Mouse (Mus musculus): ENCODE data around the gene Camk2d. TPM values are rescaled to one million over a fixed set of nuclear protein-coding genes. Genes with fewer than 3 reads are reported as not detected.

The Camk2d gene
- polyA plus RNA-seq, 1 experiment from 2014 or later = 15.4 TPM

DNA sequence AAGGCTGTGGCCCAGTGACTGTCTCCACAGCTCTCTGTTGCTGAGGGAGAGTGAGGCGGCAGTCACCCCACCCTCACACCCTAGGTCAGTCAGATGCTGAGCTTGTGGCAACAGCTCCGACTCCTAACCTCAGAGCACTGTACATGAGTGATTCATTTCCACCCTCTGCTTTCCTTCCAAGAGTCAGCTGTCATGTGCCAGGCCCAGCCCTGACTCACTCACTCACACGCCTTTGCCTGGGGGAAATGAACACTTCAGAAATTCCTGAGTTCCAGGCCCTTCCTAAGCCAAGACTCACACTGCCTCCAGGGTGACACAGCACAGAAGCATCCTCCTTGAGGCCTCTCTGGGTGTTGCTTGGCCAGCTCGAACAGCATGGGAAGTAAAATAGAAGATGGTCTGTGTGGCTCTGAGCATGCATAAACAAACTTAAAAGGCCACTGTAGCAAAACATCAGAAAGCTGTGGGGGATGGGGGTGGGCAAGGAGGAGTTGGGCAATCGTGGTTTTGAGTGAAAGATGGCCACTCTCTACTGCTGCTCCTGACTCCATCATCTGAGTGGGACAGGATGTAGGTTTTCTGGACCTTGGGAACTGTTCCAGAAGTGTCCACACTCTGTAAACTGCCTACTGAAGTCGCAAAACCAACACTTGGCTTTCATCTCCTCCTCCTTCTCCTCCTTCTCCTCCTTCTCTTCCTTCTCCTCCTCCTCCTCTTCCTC, 235.5 kb downstream of the Camk2d start:
- no peaks in the 10 kb centered on the region for H3K36me3 ChIP-seq (ENCODE audit: control insufficient read depth, insufficient read depth, low read length)
- no peaks in the 10 kb centered on the region for H3K9me3 ChIP-seq (ENCODE audit: control insufficient read depth, low read length)
- H3K9ac ChIP-seq (ENCODE audit: low read length) = no peak overlapping the region
- ATAC-seq (ENCODE audit: insufficient number of reproducible peaks, low FRiP score, low TSS enrichment, low read depth) (no peak), DNase-seq (ENCODE audit: low spot score) (no peak)
- no peak overlapping the region for H3K4me3 ChIP-seq (ENCODE audit: low read depth, low read length)
- no peak overlapping the region for H3K27ac ChIP-seq (replicated peaks; ENCODE audit: low read depth, low read length)
- 59% methylated on average over 6 of the region's 6 CpGs for WGBS
- H3K27me3 ChIP-seq (ENCODE audit: control insufficient read depth, insufficient read depth, low read length) = no peaks in the 10 kb centered on the region
- no peak overlapping the region for H3K4me2 ChIP-seq (ENCODE audit: low read depth, severe bottlenecking)
- H3K4me1 ChIP-seq (ENCODE audit: control insufficient read depth, insufficient read depth, low read length) = peaks cover 3% of the 10 kb centered on the region; the same call in 1 of the 2 replicates

DNA sequence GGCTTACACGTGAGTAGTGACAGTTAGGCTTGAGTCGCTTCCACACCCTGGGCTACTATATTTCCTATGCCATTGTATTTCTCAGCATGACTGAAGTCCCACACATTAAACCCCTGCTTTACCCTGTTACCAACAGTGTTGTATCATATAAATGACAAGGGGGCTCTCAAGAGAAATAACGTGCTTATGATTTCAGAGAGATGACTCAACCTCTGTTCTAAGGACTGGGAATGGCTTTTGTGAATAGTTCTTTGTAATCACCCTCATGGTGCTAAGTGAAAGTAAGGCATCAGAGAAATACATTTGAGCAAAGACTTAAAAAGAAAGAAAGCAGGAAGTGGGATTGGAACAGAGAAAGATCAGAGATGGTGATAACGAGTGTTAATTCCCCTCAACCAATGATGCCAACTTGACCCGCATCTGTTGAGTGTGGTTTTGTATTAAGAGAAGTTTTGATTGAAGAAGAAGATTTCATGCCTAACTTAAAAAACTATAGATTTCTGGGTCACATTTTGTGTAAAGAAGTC, 238.6 kb downstream of the Camk2d start:
- Histone ChIP-seq H3K4me3 (ENCODE audit: low read depth, low read length) (no peak overlapping the region), H3K4me2 (ENCODE audit: low read depth, severe bottlenecking) (no peak overlapping the region), H3K27ac (replicated peaks; ENCODE audit: low read depth, low read length) (no peak overlapping the region), H3K4me1 (ENCODE audit: control insufficient read depth, insufficient read depth, low read length) (peaks cover 2% of the 10 kb centered on the region; the same call in 1 of the 2 replicates), H3K27me3 (ENCODE audit: control insufficient read depth, insufficient read depth, low read length) (no peaks in the 10 kb centered on the region), H3K9ac (ENCODE audit: low read length) (no peak overlapping the region), H3K9me3 (ENCODE audit: control insufficient read depth, low read length) (no peaks in the 10 kb centered on the region), H3K36me3 (ENCODE audit: control insufficient read depth, insufficient read depth, low read length) (no peaks in the 10 kb centered on the region)
- ATAC-seq (ENCODE audit: insufficient number of reproducible peaks, low FRiP score, low TSS enrichment, low read depth) = no peak
- 84% methylated on average over 5 of the region's 5 CpGs for WGBS
- DNase-seq (ENCODE audit: low spot score) = no peak

DNA sequence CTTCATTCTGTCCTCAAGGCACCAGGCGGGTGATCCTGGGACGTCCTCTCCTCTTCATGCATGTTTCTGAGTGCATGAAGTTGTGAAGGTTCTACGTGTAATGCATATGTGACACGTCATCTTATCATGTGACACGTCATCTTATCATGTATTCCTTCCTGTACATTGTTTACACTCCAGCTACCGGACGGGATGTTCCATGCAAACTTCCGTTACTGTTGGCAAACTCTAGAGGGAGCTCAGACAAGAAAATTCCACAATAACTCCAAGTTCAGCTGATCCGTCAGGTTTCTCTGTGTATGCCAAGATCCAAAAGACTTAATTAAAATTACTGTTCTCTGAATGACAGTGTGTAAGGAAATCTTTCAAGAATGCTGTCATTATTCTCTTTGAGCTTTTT, 246.7 kb downstream of the Camk2d start:
- ATAC-seq (ENCODE audit: insufficient number of reproducible peaks, low FRiP score, low TSS enrichment, low read depth) (no peak), DNase-seq (ENCODE audit: low spot score) (no peak)
- no peaks in the 10 kb centered on the region for H3K36me3 ChIP-seq (ENCODE audit: control insufficient read depth, insufficient read depth, low read length)
- WGBS = 88% methylated on average over 9 of the region's 9 CpGs
- H3K27ac ChIP-seq (replicated peaks; ENCODE audit: low read depth, low read length) = no peak overlapping the region
- no peak overlapping the region for H3K9ac ChIP-seq (ENCODE audit: low read length)
- no peaks in the 10 kb centered on the region for H3K27me3 ChIP-seq (ENCODE audit: control insufficient read depth, insufficient read depth, low read length)
- no peaks in the 10 kb centered on the region for H3K4me1 ChIP-seq (ENCODE audit: control insufficient read depth, insufficient read depth, low read length)
- H3K9me3 ChIP-seq (ENCODE audit: control insufficient read depth, low read length) = no peaks in the 10 kb centered on the region
- no peak overlapping the region for H3K4me2 ChIP-seq (ENCODE audit: low read depth, severe bottlenecking)
- H3K4me3 ChIP-seq (ENCODE audit: low read depth, low read length) = no peak overlapping the region

DNA sequence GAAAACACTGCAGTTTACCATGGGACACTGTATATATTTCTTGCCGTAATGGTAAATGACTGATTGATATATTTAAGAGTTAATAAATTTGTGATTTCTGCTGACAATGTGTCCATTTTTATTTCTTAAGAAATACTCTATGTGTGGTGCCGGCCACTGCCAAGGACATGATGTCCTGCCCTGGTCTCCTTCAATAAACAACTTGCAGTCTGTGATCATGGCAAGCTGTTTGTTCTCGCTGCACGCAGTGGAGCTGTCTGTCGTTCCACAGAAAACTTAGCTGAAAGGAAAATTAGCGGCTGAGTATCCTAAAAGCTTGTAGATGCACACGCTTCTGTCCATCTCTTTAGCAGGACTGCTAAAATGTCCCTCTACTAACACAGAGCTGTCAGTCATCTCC, 248.7 kb downstream of the Camk2d start:
- Histone ChIP-seq H3K9ac (ENCODE audit: low read length) (no peak overlapping the region), H3K27me3 (ENCODE audit: control insufficient read depth, insufficient read depth, low read length) (no peaks in the 10 kb centered on the region), H3K27ac (replicated peaks; ENCODE audit: low read depth, low read length) (no peak overlapping the region), H3K36me3 (ENCODE audit: control insufficient read depth, insufficient read depth, low read length) (no peaks in the 10 kb centered on the region), H3K9me3 (ENCODE audit: control insufficient read depth, low read length) (no peaks in the 10 kb centered on the region), H3K4me3 (ENCODE audit: low read depth, low read length) (no peak overlapping the region), H3K4me2 (ENCODE audit: low read depth, severe bottlenecking) (no peak overlapping the region), H3K4me1 (ENCODE audit: control insufficient read depth, insufficient read depth, low read length) (no peaks in the 10 kb centered on the region)
- no peak for ATAC-seq (ENCODE audit: insufficient number of reproducible peaks, low FRiP score, low TSS enrichment, low read depth)
- no peak for DNase-seq (ENCODE audit: low spot score)
- WGBS = 91% methylated on average over 7 of the region's 7 CpGs

DNA sequence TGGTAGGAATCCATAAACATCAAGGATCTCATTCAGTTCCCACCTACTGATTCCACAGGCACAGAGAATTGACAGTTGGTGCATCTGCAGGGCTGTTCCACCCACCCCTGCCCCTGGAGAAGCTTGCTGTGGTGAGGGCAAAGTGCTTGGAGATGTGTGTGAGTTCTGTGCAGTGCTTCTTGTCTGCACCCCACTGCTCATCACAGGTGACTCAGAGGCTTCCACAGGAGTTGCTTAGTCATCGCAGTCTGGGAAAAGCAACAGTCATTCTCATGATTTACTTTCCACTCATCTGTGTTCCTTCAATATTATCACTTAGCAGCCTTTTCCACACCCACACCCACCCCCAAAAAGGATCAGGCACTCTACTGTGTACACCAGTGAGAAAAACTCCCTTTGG, 252.0 kb downstream of the Camk2d start:
- Histone ChIP-seq H3K27me3 (ENCODE audit: control insufficient read depth, insufficient read depth, low read length) (no peaks in the 10 kb centered on the region), H3K9ac (ENCODE audit: low read length) (no peak overlapping the region), H3K4me3 (ENCODE audit: low read depth, low read length) (no peak overlapping the region), H3K9me3 (ENCODE audit: control insufficient read depth, low read length) (no peaks in the 10 kb centered on the region), H3K4me1 (ENCODE audit: control insufficient read depth, insufficient read depth, low read length) (no peaks in the 10 kb centered on the region), H3K36me3 (ENCODE audit: control insufficient read depth, insufficient read depth, low read length) (no peaks in the 10 kb centered on the region), H3K27ac (replicated peaks; ENCODE audit: low read depth, low read length) (no peak overlapping the region), H3K4me2 (ENCODE audit: low read depth, severe bottlenecking) (no peak overlapping the region)
- DNase-seq (ENCODE audit: low spot score) (no peak), ATAC-seq (ENCODE audit: insufficient number of reproducible peaks, low FRiP score, low TSS enrichment, low read depth) (no peak)
- 81% methylated on average over 1 of the region's 1 CpGs for WGBS

DNA sequence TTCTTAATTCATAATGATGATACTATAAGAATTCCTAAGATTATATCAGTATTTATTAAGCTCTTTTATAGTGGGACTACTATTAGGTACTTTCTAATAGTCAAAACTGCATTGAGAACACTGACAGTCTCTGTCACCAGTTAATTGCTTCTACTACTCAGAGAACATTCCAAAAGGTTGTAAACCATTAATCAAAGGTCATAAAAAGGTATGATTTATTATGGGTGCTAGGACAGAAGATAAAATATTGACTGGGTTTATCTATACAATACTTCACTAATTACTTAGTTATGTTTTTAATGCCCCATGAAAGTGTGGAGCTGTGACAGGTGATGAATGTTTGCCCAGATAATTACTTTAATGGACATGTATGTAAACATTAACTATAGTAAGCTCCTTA, 264.3 kb downstream of the Camk2d start:
- Histone ChIP-seq H3K4me1 (ENCODE audit: control insufficient read depth, insufficient read depth, low read length) (no peaks in the 10 kb centered on the region), H3K9me3 (ENCODE audit: control insufficient read depth, low read length) (no peaks in the 10 kb centered on the region), H3K9ac (ENCODE audit: low read length) (no peak overlapping the region), H3K4me3 (ENCODE audit: low read depth, low read length) (no peak overlapping the region), H3K27me3 (ENCODE audit: control insufficient read depth, insufficient read depth, low read length) (no peaks in the 10 kb centered on the region), H3K27ac (replicated peaks; ENCODE audit: low read depth, low read length) (no peak overlapping the region), H3K4me2 (ENCODE audit: low read depth, severe bottlenecking) (no peak overlapping the region), H3K36me3 (ENCODE audit: control insufficient read depth, insufficient read depth, low read length) (no peaks in the 10 kb centered on the region)
- DNase-seq (ENCODE audit: low spot score) = no peak
- ATAC-seq (ENCODE audit: insufficient number of reproducible peaks, low FRiP score, low TSS enrichment, low read depth) = no peak

DNA sequence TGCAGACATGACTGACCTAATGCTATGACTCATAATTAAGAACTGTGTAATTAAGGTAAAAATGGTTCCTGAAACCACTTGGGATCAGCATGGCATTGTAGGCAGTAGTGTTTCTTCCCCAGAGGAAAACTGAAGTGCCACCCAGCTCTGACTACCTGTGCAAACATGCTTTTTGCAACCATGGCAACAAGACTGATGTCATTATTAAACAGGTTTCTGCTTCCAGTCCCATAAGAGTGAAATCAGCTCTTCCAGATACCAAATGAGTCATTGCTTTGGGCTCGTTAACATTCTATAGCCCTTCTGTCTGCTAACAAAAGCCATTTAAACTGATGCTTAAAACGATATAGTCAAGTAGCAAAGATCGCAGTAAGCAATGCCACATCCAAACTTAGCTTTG, 273.5 kb downstream of the Camk2d start:
- no peaks in the 10 kb centered on the region for H3K4me1 ChIP-seq (ENCODE audit: control insufficient read depth, insufficient read depth, low read length)
- DNase-seq (ENCODE audit: low spot score) = no peak
- H3K27ac ChIP-seq (replicated peaks; ENCODE audit: low read depth, low read length) = no peak overlapping the region
- H3K36me3 ChIP-seq (ENCODE audit: control insufficient read depth, insufficient read depth, low read length) = no peaks in the 10 kb centered on the region
- no peaks in the 10 kb centered on the region for H3K9me3 ChIP-seq (ENCODE audit: control insufficient read depth, low read length)
- no peaks in the 10 kb centered on the region for H3K27me3 ChIP-seq (ENCODE audit: control insufficient read depth, insufficient read depth, low read length)
- H3K9ac ChIP-seq (ENCODE audit: low read length) = no peak overlapping the region
- 69% methylated on average over 3 of the region's 3 CpGs for WGBS
- no peak overlapping the region for H3K4me3 ChIP-seq (ENCODE audit: low read depth, low read length)
- ATAC-seq (ENCODE audit: insufficient number of reproducible peaks, low FRiP score, low TSS enrichment, low read depth) = no peak
- no peak overlapping the region for H3K4me2 ChIP-seq (ENCODE audit: low read depth, severe bottlenecking)

DNA sequence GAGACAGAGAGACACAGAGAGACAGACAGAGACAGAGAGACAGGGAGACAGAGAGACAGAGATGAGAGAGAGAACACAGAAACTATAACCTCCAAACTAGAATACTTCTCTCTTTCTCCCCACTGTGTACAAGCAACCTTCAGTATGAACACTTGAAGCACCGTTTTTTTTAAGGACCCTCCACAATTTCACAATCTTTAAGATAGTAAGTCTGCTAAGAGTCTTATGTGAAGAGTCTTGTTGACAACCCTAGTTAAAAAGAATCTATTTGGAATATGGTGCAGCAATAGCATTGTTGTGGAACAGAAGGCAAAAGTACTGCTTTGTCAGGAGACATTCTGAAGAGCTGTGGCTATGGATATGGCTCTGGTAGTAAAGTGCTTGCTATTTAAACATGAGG, 274.6 kb downstream of the Camk2d start:
- 96% methylated on average over 1 of the region's 1 CpGs for WGBS
- ATAC-seq (ENCODE audit: insufficient number of reproducible peaks, low FRiP score, low TSS enrichment, low read depth) (no peak), DNase-seq (ENCODE audit: low spot score) (no peak)
- no peaks in the 10 kb centered on the region for H3K27me3 ChIP-seq (ENCODE audit: control insufficient read depth, insufficient read depth, low read length)
- H3K9ac ChIP-seq (ENCODE audit: low read length) = no peak overlapping the region
- H3K9me3 ChIP-seq (ENCODE audit: control insufficient read depth, low read length) = no peaks in the 10 kb centered on the region
- H3K4me1 ChIP-seq (ENCODE audit: control insufficient read depth, insufficient read depth, low read length) = no peaks in the 10 kb centered on the region
- H3K4me3 ChIP-seq (ENCODE audit: low read depth, low read length) = no peak overlapping the region
- no peak overlapping the region for H3K27ac ChIP-seq (replicated peaks; ENCODE audit: low read depth, low read length)
- H3K4me2 ChIP-seq (ENCODE audit: low read depth, severe bottlenecking) = no peak overlapping the region
- H3K36me3 ChIP-seq (ENCODE audit: control insufficient read depth, insufficient read depth, low read length) = no peaks in the 10 kb centered on the region

DNA sequence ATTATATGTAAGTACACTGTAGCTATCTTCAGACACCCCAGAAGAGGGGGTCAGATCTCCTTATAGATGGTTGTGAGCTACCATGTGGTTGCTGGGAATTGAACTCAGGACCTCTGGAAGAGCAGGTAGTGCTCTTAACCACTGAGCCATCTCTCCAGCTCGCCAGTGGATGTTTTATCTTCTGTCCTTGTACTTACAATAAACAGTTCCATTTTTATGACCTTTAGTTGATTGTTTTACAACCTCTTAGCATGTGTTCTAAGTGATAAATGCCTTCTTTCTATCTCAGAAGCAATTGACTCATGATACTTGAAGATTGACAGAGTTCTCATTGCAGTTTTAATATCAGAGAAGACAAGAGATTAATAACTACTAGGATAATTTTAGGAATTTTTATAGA, 282.1 kb downstream of the Camk2d start:
- H3K27ac ChIP-seq (replicated peaks; ENCODE audit: low read depth, low read length) = no peak overlapping the region
- no peaks in the 10 kb centered on the region for H3K9me3 ChIP-seq (ENCODE audit: control insufficient read depth, low read length)
- DNase-seq (ENCODE audit: low spot score) (no peak), ATAC-seq (ENCODE audit: insufficient number of reproducible peaks, low FRiP score, low TSS enrichment, low read depth) (no peak)
- H3K4me1 ChIP-seq (ENCODE audit: control insufficient read depth, insufficient read depth, low read length) = no peaks in the 10 kb centered on the region
- H3K36me3 ChIP-seq (ENCODE audit: control insufficient read depth, insufficient read depth, low read length) = no peaks in the 10 kb centered on the region
- H3K4me3 ChIP-seq (ENCODE audit: low read depth, low read length) = no peak overlapping the region
- H3K4me2 ChIP-seq (ENCODE audit: low read depth, severe bottlenecking) = no peak overlapping the region
- WGBS = 45% methylated on average over 1 of the region's 1 CpGs
- no peaks in the 10 kb centered on the region for H3K27me3 ChIP-seq (ENCODE audit: control insufficient read depth, insufficient read depth, low read length)
- no peak overlapping the region for H3K9ac ChIP-seq (ENCODE audit: low read length)
